Mouse (Mus musculus) retina, postnatal 7 days (tissue): Measurements from ENCODE around the gene Kcnab1.
"Not testable (repeated sequence)": the region's sequence is repeated elsewhere in the genome, so short reads cannot be mapped to it uniquely, and the experiment has no call there.

Experiments
- DNase-seq: peaks from one replicate; pipeline ENCODE4 v3.0.0-alpha.2; 2012; ENCODE audit warnings: low read depth, low spot score

Gene Kcnab1

GRCm38 (mm10) chr3:65365921-65366710 lies 256.9 kb downstream of the Kcnab1 start:
- no peak for DNase-seq

- no peak for DNase-seq
These were observed 258.8 kb downstream of the Kcnab1 start for GRCm38 (mm10) chr3:65367944-65368343.

GRCm38 (mm10) chr3:65372552-65372951 lies 263.4 kb downstream of the Kcnab1 start:
- DNase-seq = no peak

GRCm38 (mm10) chr3:65373594-65374182 lies 264.5 kb downstream of the Kcnab1 start:
- no peak for DNase-seq

- no peak for DNase-seq
These were observed 265.5 kb downstream of the Kcnab1 start for GRCm38 (mm10) chr3:65374729-65375128.

GRCm38 (mm10) chr3:65378724-65379123 lies 269.5 kb downstream of the Kcnab1 start:
- DNase-seq = no peak

- DNase-seq = peak; percentile 20
These were observed 270.8 kb downstream of the Kcnab1 start for GRCm38 (mm10) chr3:65379884-65380539.

- DNase-seq = no peak
These were observed 271.9 kb downstream of the Kcnab1 start for GRCm38 (mm10) chr3:65381094-65381493.

GRCm38 (mm10) chr3:65384431-65384830 lies 275.2 kb downstream of the Kcnab1 start:
- DNase-seq = no peak

- no peak for DNase-seq
These were observed 276.6 kb downstream of the Kcnab1 start for GRCm38 (mm10) chr3:65385771-65386170.

- DNase-seq = no peak
These were observed 282.1 kb downstream of the Kcnab1 start for GRCm38 (mm10) chr3:65391222-65391783.

- no peak for DNase-seq
These were observed 282.7 kb downstream of the Kcnab1 start for GRCm38 (mm10) chr3:65391784-65392420.

GRCm38 (mm10) chr3:65392421-65392817 lies 283.2 kb downstream of the Kcnab1 start, which contains the start of gene Ssr3:
Ssr3 (minus strand) TSS chr3:65392623.
- DNase-seq = peak; percentile 91

- DNase-seq = not testable (repeated sequence)
These were observed 285.9 kb downstream of the Kcnab1 start for GRCm38 (mm10) chr3:65395111-65395510.

GRCm38 (mm10) chr3:65396835-65397504 lies 287.8 kb downstream of the Kcnab1 start:
- no peak for DNase-seq

- no peak for DNase-seq
These were observed 288.4 kb downstream of the Kcnab1 start for GRCm38 (mm10) chr3:65397566-65397965.

GRCm38 (mm10) chr3:65405781-65406180 lies 296.6 kb downstream of the Kcnab1 start:
- DNase-seq = no peak

- no peak for DNase-seq
These were observed 298.7 kb downstream of the Kcnab1 start for GRCm38 (mm10) chr3:65407891-65408290.

GRCm38 (mm10) chr3:65416571-65416970 lies 307.4 kb downstream of the Kcnab1 start:
- no peak for DNase-seq

GRCm38 (mm10) chr3:65417913-65418594 lies 308.9 kb downstream of the Kcnab1 start:
- no peak for DNase-seq

- no peak for DNase-seq
These were observed 310.5 kb downstream of the Kcnab1 start for GRCm38 (mm10) chr3:65419706-65420105.
